Mouse (Mus musculus): ENCODE data around the gene Gigyf1.

Gene Gigyf1

DNA sequence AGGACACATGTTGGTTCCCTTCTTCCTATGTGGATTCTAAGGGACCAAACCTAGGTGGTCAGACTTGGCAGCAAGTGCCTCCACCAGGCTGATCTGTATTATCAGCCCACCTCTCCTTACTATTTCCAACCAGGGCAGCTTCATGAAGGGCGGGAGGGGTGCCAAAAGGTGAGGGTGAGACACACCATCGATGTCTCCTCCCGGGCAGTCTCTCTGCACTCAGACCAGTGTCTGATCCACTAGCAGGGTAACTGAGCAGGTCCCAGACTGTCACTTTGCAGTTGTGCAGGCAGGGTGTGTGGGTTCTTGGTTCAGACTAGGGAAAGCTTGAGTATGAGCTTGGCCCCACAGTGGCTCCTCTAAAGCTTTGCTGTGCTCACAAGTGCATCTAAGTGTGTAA, 3.5 kb upstream of the Gigyf1 start:
- DNase-seq = peak; percentile 90

GRCm38 (mm10) chr5:137519691-137520550, 1.6 kb downstream of the Gigyf1 start:
- peak; percentile 92 for DNase-seq

DNA sequence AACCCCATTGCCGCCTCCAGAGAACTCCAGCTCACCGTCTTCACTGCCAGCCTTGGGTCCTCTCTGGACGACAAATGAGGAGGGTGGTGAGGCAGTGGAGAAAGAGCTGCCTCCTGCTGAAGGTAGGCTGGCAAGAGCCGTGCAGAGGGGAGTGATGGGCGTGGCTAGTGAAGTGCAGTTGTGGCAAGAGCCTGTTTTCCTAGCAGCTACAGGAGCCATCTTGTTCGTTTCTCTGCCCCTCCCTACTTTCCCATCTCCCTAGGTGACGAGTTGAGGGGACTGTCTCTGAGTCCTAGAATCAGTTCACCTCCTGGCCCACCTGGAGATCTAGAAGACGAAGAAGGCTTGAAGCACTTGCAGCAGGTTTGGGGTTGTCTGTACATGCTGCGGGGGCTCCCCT, 3.5 kb downstream of the Gigyf1 start:
- DNase-seq = peak; percentile 81

DNA sequence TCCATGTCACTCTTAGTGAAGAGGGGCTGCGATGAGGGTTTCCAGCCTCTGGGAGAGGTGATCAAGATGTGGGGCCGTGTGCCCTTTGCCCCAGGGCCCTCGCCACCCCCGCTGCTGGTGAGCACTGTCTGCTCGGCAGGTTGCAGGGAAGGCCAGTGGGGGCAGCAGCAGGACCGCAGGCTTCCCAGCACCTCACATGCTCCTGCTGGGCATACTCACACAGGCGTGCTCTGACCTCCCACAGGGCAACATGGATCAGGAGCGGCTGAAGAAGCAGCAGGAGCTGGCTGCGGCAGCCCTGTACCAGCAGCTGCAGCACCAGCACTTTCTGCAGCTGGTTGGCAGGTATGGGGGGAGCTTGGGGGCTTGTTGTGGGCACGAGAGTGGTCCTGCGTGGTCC, 4.4 kb downstream of the Gigyf1 start:
- peak; percentile 89 for DNase-seq

DNA sequence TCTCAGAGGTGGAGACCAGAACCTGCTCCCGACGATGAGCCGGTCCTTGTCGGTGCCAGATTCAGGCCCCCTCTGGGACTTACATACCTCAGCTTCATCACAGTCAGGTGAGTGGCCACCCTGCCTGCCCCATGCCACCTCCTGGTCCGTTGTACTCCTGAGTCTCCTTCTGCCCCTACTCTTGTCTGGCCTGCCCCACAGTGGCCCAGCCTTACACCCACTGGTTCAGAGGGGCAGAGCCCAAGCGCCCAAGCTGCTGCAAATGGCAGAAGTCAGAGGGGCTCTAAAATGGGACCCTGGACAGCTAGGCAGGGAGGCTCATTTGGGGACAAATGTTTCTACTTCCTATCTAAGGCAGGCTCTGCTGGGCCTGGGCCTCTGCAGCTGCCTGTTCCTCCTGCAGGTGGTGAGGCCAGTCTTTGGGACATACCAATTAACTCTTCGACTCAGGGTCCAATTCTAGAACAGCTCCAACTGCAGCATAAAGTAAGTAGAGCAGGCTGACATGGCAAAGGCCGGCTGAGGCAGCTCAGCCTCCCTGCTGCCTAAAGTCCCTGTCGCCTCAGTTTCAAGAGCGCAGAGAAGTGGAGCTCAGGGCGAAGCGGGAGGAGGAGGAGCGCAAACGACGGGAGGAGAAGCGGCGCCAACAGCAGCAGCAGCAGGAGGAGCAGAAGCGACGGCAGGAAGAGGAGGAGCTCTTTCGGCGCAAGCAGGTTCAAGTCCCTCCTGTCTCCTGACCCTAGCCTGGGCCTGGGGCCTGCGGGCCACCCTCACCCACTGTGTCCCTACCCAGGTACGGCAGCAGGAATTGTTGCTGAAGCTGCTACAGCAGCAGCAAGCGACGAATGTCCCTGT, 5.3 kb downstream of the Gigyf1 start:
- DNase-seq = peak; percentile 92

- DNase-seq = peak; percentile 90
These were observed 5.8 kb downstream of the Gigyf1 start for GRCm38 (mm10) chr5:137524251-137524515.

DNA sequence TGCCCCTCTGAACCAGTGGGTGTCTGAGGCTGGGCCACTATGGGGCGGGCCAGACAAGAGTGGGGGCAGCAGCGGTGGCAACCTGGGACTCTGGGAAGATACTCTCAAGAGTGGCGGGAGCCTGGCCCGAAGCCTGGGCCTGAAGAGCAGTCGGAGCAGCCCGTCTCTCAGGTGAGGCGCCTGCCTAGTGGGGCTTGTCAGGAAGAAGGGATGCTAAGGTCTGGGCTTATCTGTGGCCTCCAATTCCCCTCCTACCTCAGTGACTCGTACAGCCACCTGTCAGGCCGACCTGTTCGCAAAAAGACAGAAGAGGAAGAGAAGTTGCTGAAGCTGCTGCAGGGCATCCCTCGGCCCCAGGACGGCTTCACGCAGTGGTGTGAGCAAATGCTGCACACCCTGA, 6.3 kb downstream of the Gigyf1 start:
- peak; percentile 90 for DNase-seq

- DNase-seq = peak; percentile 91
These were observed 7.2 kb downstream of the Gigyf1 start for GRCm38 (mm10) chr5:137525511-137525910.

- peak; percentile 97 for DNase-seq
These were observed 8.0 kb downstream of the Gigyf1 start for GRCm38 (mm10) chr5:137526192-137526936.

GRCm38 (mm10) chr5:137527413-137527812, 9.1 kb downstream of the Gigyf1 start:
- peak; percentile 94 for DNase-seq

DNA sequence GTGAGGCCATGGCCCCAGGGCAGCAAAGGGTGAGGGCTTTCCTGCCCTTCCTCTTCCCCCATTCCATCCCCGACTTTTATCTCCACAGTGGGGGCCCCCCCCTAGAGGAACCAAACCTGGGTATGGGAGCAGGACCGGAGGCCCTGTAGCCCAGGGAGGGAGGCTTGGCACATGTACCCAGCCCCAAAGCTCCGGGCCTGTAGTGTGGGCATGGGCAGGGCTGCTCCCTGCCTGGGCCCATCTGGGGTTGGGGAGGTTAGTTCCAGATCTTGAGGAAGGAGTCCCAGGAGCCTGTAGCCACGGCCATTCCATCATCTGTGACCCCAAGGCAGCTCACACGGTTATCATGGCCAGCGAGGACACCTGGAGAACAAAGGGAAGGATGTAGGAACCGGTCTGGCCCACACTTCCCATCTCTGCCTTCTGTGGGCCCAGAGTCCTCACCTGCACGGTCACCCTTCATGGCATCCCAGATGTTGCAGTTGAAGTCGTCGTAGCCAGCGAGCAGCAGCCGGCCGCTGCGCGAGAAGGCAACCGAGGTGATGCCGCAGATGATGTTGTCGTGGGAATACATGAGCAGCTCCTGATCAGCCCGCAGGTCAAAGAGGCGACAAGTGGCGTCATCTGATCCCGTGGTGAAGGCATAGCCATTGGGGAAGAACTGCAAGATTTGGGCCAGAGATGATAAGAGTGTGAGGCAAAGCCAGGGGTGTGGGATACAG, 10.1 kb downstream of the Gigyf1 start:
- peak; percentile 94 for DNase-seq

GRCm38 (mm10) chr5:137529221-137529995, 11.1 kb downstream of the Gigyf1 start:
- peak; percentile 95 for DNase-seq

GRCm38 (mm10) chr5:137530075-137530474, 11.7 kb downstream of the Gigyf1 start:
- DNase-seq = peak; percentile 95

DNA sequence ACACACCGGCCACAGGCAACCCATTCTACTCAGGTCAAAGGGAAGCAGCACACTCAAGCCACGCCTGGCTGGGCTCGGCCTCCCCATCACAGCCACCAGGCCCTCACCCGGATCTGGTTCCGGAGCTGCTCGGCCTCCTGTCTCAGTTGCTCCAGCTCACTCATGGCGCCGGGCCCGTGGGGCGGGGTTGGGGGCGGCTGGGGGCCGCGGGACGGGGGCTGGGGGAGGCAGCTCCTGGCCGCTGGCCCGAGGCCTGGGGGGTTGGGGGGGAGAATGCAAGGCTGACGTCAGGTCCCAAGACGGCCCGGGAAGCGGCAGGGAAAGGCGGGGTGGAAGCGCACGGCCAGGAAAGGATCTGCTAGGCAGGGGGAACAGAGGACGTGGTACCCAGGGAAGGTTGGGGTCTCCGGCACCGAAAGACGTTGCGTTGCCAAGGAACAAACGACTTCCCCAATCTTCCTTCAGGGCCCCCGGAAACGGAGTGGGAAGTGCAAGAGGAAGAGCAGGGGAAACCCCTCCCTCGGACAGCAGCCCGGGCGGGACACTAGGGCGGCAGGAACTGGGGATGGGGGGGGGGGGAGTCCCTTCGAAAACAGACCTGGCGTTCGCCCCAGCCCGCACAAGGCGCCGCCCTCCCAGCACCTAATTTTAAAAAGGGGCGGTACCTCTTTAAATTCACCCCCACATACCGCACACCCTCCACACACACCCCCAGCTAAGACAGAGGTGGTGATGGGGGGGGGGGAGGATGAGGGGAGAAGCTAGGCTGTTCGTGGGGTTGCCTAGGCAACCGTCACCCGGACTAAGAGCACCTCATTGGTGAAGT, 12.5 kb downstream of the Gigyf1 start:
- DNase-seq = peak; percentile 99

DNA sequence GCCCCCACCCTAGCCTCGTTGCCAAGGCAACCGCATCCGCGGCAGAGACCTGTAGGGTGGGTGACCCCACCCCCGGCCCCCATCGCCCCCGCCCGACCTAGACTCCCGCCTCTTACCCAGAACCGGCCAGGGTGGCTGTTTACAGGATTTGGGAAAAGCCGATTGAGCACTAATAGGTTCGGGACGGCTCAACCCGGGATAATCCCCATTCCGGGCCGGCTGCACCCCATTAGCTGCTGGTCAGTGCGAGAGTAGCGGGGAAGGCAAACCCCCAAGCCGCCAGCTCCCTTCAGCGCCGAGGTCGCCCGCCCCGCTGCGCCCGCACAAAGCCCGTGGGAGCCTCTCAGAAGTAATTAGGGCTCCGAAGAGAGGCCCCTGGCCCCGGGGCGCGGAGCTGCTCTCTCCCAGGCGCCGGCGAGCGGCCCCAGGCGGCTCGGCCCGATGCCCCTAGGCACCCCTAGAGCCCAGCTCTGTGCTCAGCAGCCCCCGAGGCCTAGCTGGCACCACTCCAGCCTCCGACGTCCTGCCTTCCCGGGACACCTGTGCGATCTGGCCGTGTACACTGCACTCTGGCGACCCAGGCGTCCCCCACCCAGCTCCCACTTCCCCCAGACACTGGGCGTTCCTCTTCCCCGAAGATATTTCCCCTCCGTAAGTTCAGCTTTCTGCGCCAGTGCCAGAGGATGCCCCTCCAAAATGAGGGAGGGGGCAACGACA, 13.2 kb downstream of the Gigyf1 start:
- peak; percentile 98 for DNase-seq

DNA sequence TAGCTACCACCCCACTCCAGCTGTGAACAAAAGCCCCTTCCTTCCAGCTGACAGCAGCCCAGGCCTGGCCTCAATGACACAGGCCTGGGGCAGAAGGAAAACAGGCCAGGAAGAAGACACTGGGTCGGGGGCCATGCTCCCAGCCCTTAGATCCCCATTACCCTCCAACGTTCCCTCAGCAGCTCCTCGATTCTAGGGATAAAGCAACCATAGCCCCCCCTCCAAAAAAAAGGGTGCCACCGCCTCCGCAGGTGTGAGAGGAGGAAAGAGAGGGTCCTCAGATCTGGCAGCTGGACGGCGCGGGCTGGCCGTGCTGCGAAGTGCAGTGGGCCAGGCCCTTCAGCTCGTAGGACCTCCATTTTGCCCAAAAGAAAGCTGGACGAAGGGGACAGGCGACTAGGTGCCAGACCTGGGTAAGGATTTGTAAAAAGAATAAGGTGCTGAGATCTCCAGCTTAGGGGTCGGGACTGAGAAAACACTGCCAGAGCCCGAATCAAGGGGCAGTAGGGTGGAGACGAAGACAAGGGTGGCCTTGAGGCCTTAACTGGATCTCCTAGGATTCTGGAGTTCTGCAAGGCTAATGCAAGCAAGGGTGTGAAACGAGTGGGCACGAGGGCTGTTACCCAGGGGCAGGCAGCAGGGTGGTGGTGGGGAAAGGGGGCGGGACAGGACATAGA, 13.9 kb downstream of the Gigyf1 start:
- DNase-seq = peak; percentile 97

DNA sequence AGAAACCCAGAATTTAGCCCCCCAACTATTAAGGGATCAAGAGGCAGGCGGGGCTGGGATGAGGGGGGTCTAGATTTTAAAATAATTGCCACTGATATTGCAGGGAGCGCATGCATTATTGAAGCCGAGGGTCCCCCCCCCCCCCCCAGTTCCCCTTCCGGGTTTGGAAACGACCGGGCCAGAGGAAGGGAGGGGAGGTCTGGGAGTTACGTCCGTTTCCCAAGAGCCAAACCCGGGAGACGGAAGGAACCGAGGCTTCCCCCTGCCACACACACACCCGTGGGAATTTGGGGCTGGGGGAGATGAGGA, 14.4 kb downstream of the Gigyf1 start:
- DNase-seq = no peak

DNA sequence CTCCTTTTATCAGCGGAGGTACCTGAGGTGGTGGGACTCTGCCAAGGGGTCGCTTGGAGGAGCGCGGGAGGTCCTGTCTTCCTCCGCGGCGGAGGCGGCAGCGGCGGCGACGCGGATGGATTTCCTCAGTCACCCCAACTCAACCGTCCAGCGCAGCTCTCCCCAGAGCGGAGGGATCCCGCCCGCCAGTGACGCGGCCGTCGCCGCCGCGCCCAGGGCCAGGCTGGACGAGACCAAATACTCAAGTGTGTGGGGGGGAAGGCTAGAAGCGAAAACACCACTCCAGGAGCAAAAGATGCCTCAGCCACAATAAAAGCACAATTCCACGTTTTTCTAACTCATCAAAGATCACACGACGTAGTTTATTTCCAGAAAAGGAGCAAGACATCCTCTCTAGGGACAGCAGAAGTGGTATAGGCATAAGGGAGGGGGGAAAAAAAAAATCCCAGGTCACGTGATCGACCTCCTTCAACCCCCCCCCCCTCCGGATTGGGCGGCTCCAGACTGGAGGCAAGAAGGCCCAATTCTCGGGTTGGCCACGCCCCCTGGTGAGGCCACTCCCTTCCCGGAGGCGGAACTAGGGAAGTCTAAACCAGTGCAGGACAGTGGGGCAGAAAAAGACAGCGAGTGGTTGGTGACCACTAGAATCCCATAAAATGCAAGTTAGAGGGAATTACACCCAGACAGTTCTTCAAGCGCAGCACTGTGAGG, 14.9 kb downstream of the Gigyf1 start, which contains the start of the genes Epo and Gnb2:
TSS of gene Epo (minus strand) at position 126 of the 711 bp plus-strand sequence.
TSS of gene Gnb2 (minus strand) at position 394 of the 711 bp plus-strand sequence.
- DNase-seq = peak; percentile 100

DNA sequence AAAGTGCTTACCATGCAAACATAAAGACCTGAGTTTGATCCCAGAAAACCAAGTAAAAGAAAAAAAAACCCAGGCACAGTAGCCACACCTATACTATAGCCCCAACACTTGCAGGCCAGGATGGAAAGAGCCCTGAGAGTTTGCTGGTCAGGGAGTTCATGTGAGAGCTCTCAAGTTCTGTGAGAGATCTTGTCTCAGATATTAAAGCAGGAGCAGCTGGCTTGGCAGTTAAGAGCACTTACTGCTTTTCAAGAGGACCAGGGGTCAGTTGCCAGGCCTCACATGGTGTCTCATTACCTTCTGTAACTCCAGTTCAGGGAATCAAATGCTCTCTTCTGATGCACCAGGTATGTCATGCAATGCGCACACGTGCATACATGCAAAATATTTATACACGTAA, 16.4 kb downstream of the Gigyf1 start:
- DNase-seq = no peak
